Mouse (Mus musculus) naive thymus-derived CD4-positive, alpha-beta T cell, adult 2 months (primary cell): Measurements from ENCODE around the gene Adcy1.

ENCODE experiments used
- DNase-seq: peaks from one replicate; pipeline ENCODE4 v3.0.0-alpha.2; 2011; ENCODE audit warnings: low read depth

Gene Adcy1

GRCm38 (mm10) chr11:7063001-7063584 is at the start of gene Adcy1:
Gene Adcy1 (plus strand): TSS chr11:7063489.
- no peak for DNase-seq

- DNase-seq: no peak
These were observed 46.4 kb upstream of the Adcy1 start for GRCm38 (mm10) chr11:7016907-7017306.

GRCm38 (mm10) chr11:7018078-7018477 is 45.2 kb upstream of the Adcy1 start:
- no peak for DNase-seq

GRCm38 (mm10) chr11:7019006-7019525 is 44.2 kb upstream of the Adcy1 start:
- no peak for DNase-seq

- no peak for DNase-seq
These were observed 30.2 kb upstream of the Adcy1 start for GRCm38 (mm10) chr11:7033063-7033462.

GRCm38 (mm10) chr11:7039722-7040121 is 23.6 kb upstream of the Adcy1 start:
- DNase-seq: no peak

- DNase-seq: no peak
These were observed 22.5 kb upstream of the Adcy1 start for GRCm38 (mm10) chr11:7040801-7041200.

- DNase-seq: no peak
These were observed 16.1 kb upstream of the Adcy1 start for GRCm38 (mm10) chr11:7047176-7047575.

GRCm38 (mm10) chr11:7047584-7047983 is 15.7 kb upstream of the Adcy1 start:
- DNase-seq: no peak

GRCm38 (mm10) chr11:7053710-7054109 is 9.6 kb upstream of the Adcy1 start:
- DNase-seq: no peak

GRCm38 (mm10) chr11:7054662-7055265 is 8.5 kb upstream of the Adcy1 start:
- DNase-seq: no peak

GRCm38 (mm10) chr11:7055455-7056017 is 7.8 kb upstream of the Adcy1 start:
- DNase-seq: no peak

- DNase-seq: no peak
These were observed 7.2 kb upstream of the Adcy1 start for GRCm38 (mm10) chr11:7056121-7056520.

- no peak for DNase-seq
These were observed 5.5 kb upstream of the Adcy1 start for GRCm38 (mm10) chr11:7057781-7058180.

GRCm38 (mm10) chr11:7061961-7062360 is 1.3 kb upstream of the Adcy1 start:
- DNase-seq: no peak

GRCm38 (mm10) chr11:7062566-7062965 is 723 bp upstream of the Adcy1 start:
- DNase-seq: no peak

- DNase-seq: no peak
These were observed 485 bp downstream of the Adcy1 start for GRCm38 (mm10) chr11:7063681-7064267.

GRCm38 (mm10) chr11:7064484-7065185 is 1.3 kb downstream of the Adcy1 start:
- DNase-seq: no peak

- DNase-seq: no peak
These were observed 2.1 kb downstream of the Adcy1 start for GRCm38 (mm10) chr11:7065388-7065787.

- no peak for DNase-seq
These were observed 2.6 kb downstream of the Adcy1 start for GRCm38 (mm10) chr11:7065876-7066275.

- no peak for DNase-seq
These were observed 4.0 kb downstream of the Adcy1 start for GRCm38 (mm10) chr11:7067263-7067662.

GRCm38 (mm10) chr11:7068479-7069235 is 5.4 kb downstream of the Adcy1 start:
- no peak for DNase-seq
